Mouse (Mus musculus) cerebellum, adult 2 months (tissue): ENCODE data around the gene Mvb12a. TPM values are rescaled to one million over a fixed set of nuclear protein-coding genes. Genes with fewer than 3 reads are reported as not detected.

Experiments
- DNase-seq, 2 experiments: peaks; one replicate each; pipeline ENCODE4 v3.0.0; 2021
- H3K27ac ChIP-seq: fragments of 200-500 bp; 2 replicates; pipeline ENCODE4 v1.5.1; 2012; ENCODE audit warnings: low read length, control low read depth, inconsistent platforms; ENCODE audit not compliant: insufficient read depth
- H3K27me3 ChIP-seq: fragments of 200-500 bp; 2 replicates; pipeline ENCODE4 v1.6.1; 2012; ENCODE audit warnings: inconsistent platforms, mild to moderate bottlenecking, low read length, moderate library complexity; ENCODE audit not compliant: control insufficient read depth, insufficient read depth
- H3K4me1 ChIP-seq: fragments of 200-500 bp; 2 replicates; pipeline ENCODE4 v1.6.1; 2011; ENCODE audit warnings: low read length; ENCODE audit not compliant: control insufficient read depth, insufficient read depth
- H3K4me3 ChIP-seq: fragments of 200-500 bp; replicated peaks from 2 replicates; pipeline ENCODE3; 2011; ENCODE audit warnings: mild to moderate bottlenecking, low read depth, low read length, control low read depth; ENCODE audit not compliant: insufficient read depth
- CTCF ChIP-seq: fragments of 200-500 bp; IDR thresholded peaks from 2 replicates; pipeline ENCODE4 v1.5.1; 2011; ENCODE audit warnings: low read depth, mild to moderate bottlenecking, control low read depth, low read length, moderate library complexity, borderline replicate concordance; ENCODE audit not compliant: insufficient read depth
- POLR2A ChIP-seq: fragments of 200-500 bp; IDR thresholded peaks from 2 replicates; pipeline ENCODE4 v1.6.1; 2011; ENCODE audit warnings: low read length, control low read depth, borderline replicate concordance; ENCODE audit not compliant: insufficient read depth
- WGBS: fragments of 180-500 bp; shearing (Covaris S2); methylation state at CpG from one replicate; pipeline ENCODE4 v1.1.7; 2018; 5-methylcytosine and 5-hydroxymethylcytosine counted together
- polyA plus RNA-seq: library from polyadenylated mRNA; depleted of rRNA; stranded (reverse); fragments of >200 nt; gene quantifications from 2 replicates; pipeline ENCODE4 v1.2.3, GENCODE M21; 2012

Gene Mvb12a
- polyA plus RNA-seq, 1 experiment: 118 TPM

- Histone ChIP-seq H3K27me3 (peaks cover 3% of the 10 kb centered on the region; the same call in 1 of the 2 replicates), H3K4me1 (no peaks in the 10 kb centered on the region), H3K4me3 (peak overlapping the region; percentile 58), H3K27ac (no peak overlapping the region)
- WGBS: under 1% methylated on average over 33 of the region's 33 CpGs
- DNase-seq: peak; percentile 76 to 84
- TF ChIP-seq POLR2A (no peak), CTCF (peak; percentile 67)
Observed at GRCm38 (mm10) chr8:71562751-71563150, 20.0 kb downstream of the Mvb12a start.

GRCm38 (mm10) chr8:71563992-71564391 is 21.3 kb downstream of the Mvb12a start:
- H3K27me3 ChIP-seq: no peaks in the 10 kb centered on the region
- peak; percentile 36; the same call in 1 of the 2 replicates for TF ChIP-seq CTCF
- TF ChIP-seq POLR2A: no peak
- no peak overlapping the region for H3K4me3 ChIP-seq
- whole genome bisulfite sequencing: 90% methylated on average over 4 of the region's 4 CpGs
- H3K27ac ChIP-seq: no peak overlapping the region
- no peaks in the 10 kb centered on the region for H3K4me1 ChIP-seq
- no peak for DNase-seq

GRCm38 (mm10) chr8:71566501-71566900 is 23.8 kb downstream of the Mvb12a start, which contains the start of gene Nxnl1:
Gene Nxnl1 (minus strand): TSS chr8:71566601.
- Histone ChIP-seq H3K27ac (no peak within 1 kb of the TSS), H3K27me3 (no peaks in the 10 kb centered on the region), H3K4me1 (no peaks in the 10 kb centered on the region; the same call in 1 of the 2 replicates), H3K4me3 (no peak within 1 kb of the TSS)
- no peak for TF ChIP-seq POLR2A
- no peak for TF ChIP-seq CTCF
- 79% methylated on average over 3 of the region's 3 CpGs for WGBS
- DNase-seq: no peak

- DNase-seq: no peak
- 85% methylated on average over 7 of the region's 7 CpGs for WGBS
- TF ChIP-seq POLR2A (no peak), CTCF (no peak)
- Histone ChIP-seq H3K27me3 (no peaks in the 10 kb centered on the region), H3K4me3 (no peak overlapping the region), H3K27ac (no peak overlapping the region), H3K4me1 (peaks cover 6% of the 10 kb centered on the region)
Observed at GRCm38 (mm10) chr8:71567587-71567986, 24.9 kb downstream of the Mvb12a start.

GRCm38 (mm10) chr8:71568387-71568937 is 25.7 kb downstream of the Mvb12a start, which contains the start of gene Slc27a1:
Gene Slc27a1 (plus strand): TSS chr8:71568882.
- H3K4me1 ChIP-seq: peaks cover 6% of the 10 kb centered on the region
- WGBS: 9% methylated on average over 13 of the region's 13 CpGs
- peak within 1 kb of the TSS; percentile 92 for H3K4me3 ChIP-seq
- TF ChIP-seq CTCF (no peak), POLR2A (no peak)
- DNase-seq: peak; percentile 66 to 69
- peak within 1 kb of the TSS; percentile 87 for H3K27ac ChIP-seq
- H3K27me3 ChIP-seq: no peaks in the 10 kb centered on the region

GRCm38 (mm10) chr8:71568941-71569340 is 26.2 kb downstream of the Mvb12a start:
- Histone ChIP-seq H3K4me1 (peaks cover 6% of the 10 kb centered on the region), H3K27me3 (no peaks in the 10 kb centered on the region), H3K27ac (peak overlapping the region; percentile 17), H3K4me3 (peak overlapping the region; percentile 92)
- WGBS: 8% methylated on average over 6 of the region's 6 CpGs
- TF ChIP-seq CTCF: no peak
- no peak for TF ChIP-seq POLR2A
- peak; percentile 40 to 47 for DNase-seq

GRCm38 (mm10) chr8:71569366-71570290 is 26.9 kb downstream of the Mvb12a start:
- H3K27me3 ChIP-seq: no peaks in the 10 kb centered on the region
- H3K4me1 ChIP-seq: peaks cover 12% of the 10 kb centered on the region
- peak overlapping the region; percentile 87 for H3K27ac ChIP-seq
- DNase-seq: peak; percentile 95 to 97
- H3K4me3 ChIP-seq: peak overlapping the region; percentile 92
- TF ChIP-seq CTCF (no peak), POLR2A (peak; percentile 37; the same call in 1 of the 2 replicates)
- WGBS: under 1% methylated on average over 51 of the region's 51 CpGs
